Mouse (Mus musculus): ENCODE results near the gene Efcab9. TPM values are rescaled to one million over a fixed set of nuclear protein-coding genes. Genes with fewer than 3 reads are reported as not detected.

The Efcab9 gene
- polyA plus RNA-seq, 1 experiment = not detected

- no peak for TF ChIP-seq EP300 (IDR thresholded peaks at IDR 0.05; ENCODE audit: insufficient read depth, low read depth, low read length)
- no peak for TF ChIP-seq CTCF (IDR thresholded peaks at IDR 0.05; ENCODE audit: low read depth, low read length)
- TF ChIP-seq POLR2A (IDR thresholded peaks at IDR 0.05; ENCODE audit: insufficient read depth, low read length) = no peak
- Histone ChIP-seq H3K9me3 (replicated peaks; ENCODE audit: control insufficient read depth, insufficient read depth, low read length, poor library complexity, severe bottlenecking) (no peaks in the 10 kb centered on the region), H3K36me3 (ENCODE audit: control insufficient read depth, insufficient read depth, low read length, poor library complexity, severe bottlenecking) (no peaks in the 10 kb centered on the region), H3K27me3 (ENCODE audit: control insufficient read depth, insufficient read depth, low read length, poor library complexity, severe bottlenecking) (no peaks in the 10 kb centered on the region), H3K4me3 (ENCODE audit: low read depth, low read length) (no peak overlapping the region), H3K27ac (ENCODE audit: insufficient read depth, low read length) (no peak overlapping the region), H3K4me1 (ENCODE audit: control insufficient read depth, insufficient read depth, low read length) (no peaks in the 10 kb centered on the region), H3K9ac (ENCODE audit: low read depth, poor library complexity, severe bottlenecking) (no peak overlapping the region)
These were observed 28.2 kb downstream of the Efcab9 start for GRCm38 (mm10) chr11:32503711-32504110.

- H3K4me1 ChIP-seq (ENCODE audit: control insufficient read depth, insufficient read depth, low read length) = no peaks in the 10 kb centered on the region
- no peaks in the 10 kb centered on the region for H3K36me3 ChIP-seq (ENCODE audit: control insufficient read depth, insufficient read depth, low read length, poor library complexity, severe bottlenecking)
- H3K27ac ChIP-seq (ENCODE audit: insufficient read depth, low read length) = no peak overlapping the region
- no peaks in the 10 kb centered on the region for H3K27me3 ChIP-seq (ENCODE audit: control insufficient read depth, insufficient read depth, low read length, poor library complexity, severe bottlenecking)
- no peaks in the 10 kb centered on the region for H3K9me3 ChIP-seq (replicated peaks; ENCODE audit: control insufficient read depth, insufficient read depth, low read length, poor library complexity, severe bottlenecking)
- no peak overlapping the region for H3K9ac ChIP-seq (ENCODE audit: low read depth, poor library complexity, severe bottlenecking)
- TF ChIP-seq EP300 (IDR thresholded peaks at IDR 0.05; ENCODE audit: insufficient read depth, low read depth, low read length) (no peak), CTCF (IDR thresholded peaks at IDR 0.05; ENCODE audit: low read depth, low read length) (peak; percentile 4)
- H3K4me3 ChIP-seq (ENCODE audit: low read depth, low read length) = no peak overlapping the region
These were observed 31.9 kb downstream of the Efcab9 start for GRCm38 (mm10) chr11:32499931-32500330.

- H3K27me3 ChIP-seq (ENCODE audit: control insufficient read depth, insufficient read depth, low read length, poor library complexity, severe bottlenecking) = no peaks in the 10 kb centered on the region
- no peak for TF ChIP-seq POLR2A (IDR thresholded peaks at IDR 0.05; ENCODE audit: insufficient read depth, low read length)
- TF ChIP-seq CTCF (IDR thresholded peaks at IDR 0.05; ENCODE audit: low read depth, low read length) = no peak
- TF ChIP-seq EP300 (IDR thresholded peaks at IDR 0.05; ENCODE audit: insufficient read depth, low read depth, low read length) = no peak
- no peak overlapping the region for H3K27ac ChIP-seq (ENCODE audit: insufficient read depth, low read length)
- no peaks in the 10 kb centered on the region for H3K4me1 ChIP-seq (ENCODE audit: control insufficient read depth, insufficient read depth, low read length)
- H3K9me3 ChIP-seq (replicated peaks; ENCODE audit: control insufficient read depth, insufficient read depth, low read length, poor library complexity, severe bottlenecking) = no peaks in the 10 kb centered on the region
- H3K36me3 ChIP-seq (ENCODE audit: control insufficient read depth, insufficient read depth, low read length, poor library complexity, severe bottlenecking) = no peaks in the 10 kb centered on the region
- no peak overlapping the region for H3K4me3 ChIP-seq (ENCODE audit: low read depth, low read length)
- H3K9ac ChIP-seq (ENCODE audit: low read depth, poor library complexity, severe bottlenecking) = no peak overlapping the region
These were observed 32.9 kb downstream of the Efcab9 start for GRCm38 (mm10) chr11:32498757-32499535.

- Histone ChIP-seq H3K9ac (ENCODE audit: low read depth, poor library complexity, severe bottlenecking) (no peak overlapping the region), H3K27ac (ENCODE audit: insufficient read depth, low read length) (no peak overlapping the region), H3K9me3 (replicated peaks; ENCODE audit: control insufficient read depth, insufficient read depth, low read length, poor library complexity, severe bottlenecking) (no peaks in the 10 kb centered on the region), H3K4me3 (ENCODE audit: low read depth, low read length) (no peak overlapping the region), H3K36me3 (ENCODE audit: control insufficient read depth, insufficient read depth, low read length, poor library complexity, severe bottlenecking) (no peaks in the 10 kb centered on the region), H3K27me3 (ENCODE audit: control insufficient read depth, insufficient read depth, low read length, poor library complexity, severe bottlenecking) (no peaks in the 10 kb centered on the region), H3K4me1 (ENCODE audit: control insufficient read depth, insufficient read depth, low read length) (no peaks in the 10 kb centered on the region)
- TF ChIP-seq EP300 (IDR thresholded peaks at IDR 0.05; ENCODE audit: insufficient read depth, low read depth, low read length) = no peak
- TF ChIP-seq POLR2A (IDR thresholded peaks at IDR 0.05; ENCODE audit: insufficient read depth, low read length) = no peak
- no peak for TF ChIP-seq CTCF (IDR thresholded peaks at IDR 0.05; ENCODE audit: low read depth, low read length)
These were observed 36.6 kb downstream of the Efcab9 start for GRCm38 (mm10) chr11:32495283-32495682.

- Histone ChIP-seq H3K36me3 (ENCODE audit: control insufficient read depth, insufficient read depth, low read length, poor library complexity, severe bottlenecking) (no peaks in the 10 kb centered on the region), H3K4me3 (ENCODE audit: low read depth, low read length) (no peak overlapping the region), H3K27ac (ENCODE audit: insufficient read depth, low read length) (no peak overlapping the region), H3K4me1 (ENCODE audit: control insufficient read depth, insufficient read depth, low read length) (no peaks in the 10 kb centered on the region), H3K9ac (ENCODE audit: low read depth, poor library complexity, severe bottlenecking) (no peak overlapping the region), H3K27me3 (ENCODE audit: control insufficient read depth, insufficient read depth, low read length, poor library complexity, severe bottlenecking) (no peaks in the 10 kb centered on the region), H3K9me3 (replicated peaks; ENCODE audit: control insufficient read depth, insufficient read depth, low read length, poor library complexity, severe bottlenecking) (no peaks in the 10 kb centered on the region)
- TF ChIP-seq EP300 (IDR thresholded peaks at IDR 0.05; ENCODE audit: insufficient read depth, low read depth, low read length) (no peak), CTCF (IDR thresholded peaks at IDR 0.05; ENCODE audit: low read depth, low read length) (no peak), POLR2A (IDR thresholded peaks at IDR 0.05; ENCODE audit: insufficient read depth, low read length) (no peak)
These were observed 38.6 kb downstream of the Efcab9 start for GRCm38 (mm10) chr11:32493312-32493711.

- no peak overlapping the region for H3K4me3 ChIP-seq (ENCODE audit: low read depth, low read length)
- no peak overlapping the region for H3K27ac ChIP-seq (ENCODE audit: insufficient read depth, low read length)
- H3K9me3 ChIP-seq (replicated peaks; ENCODE audit: control insufficient read depth, insufficient read depth, low read length, poor library complexity, severe bottlenecking) = no peaks in the 10 kb centered on the region
- no peak overlapping the region for H3K9ac ChIP-seq (ENCODE audit: low read depth, poor library complexity, severe bottlenecking)
- no peaks in the 10 kb centered on the region for H3K36me3 ChIP-seq (ENCODE audit: control insufficient read depth, insufficient read depth, low read length, poor library complexity, severe bottlenecking)
- TF ChIP-seq CTCF (IDR thresholded peaks at IDR 0.05; ENCODE audit: low read depth, low read length) (no peak), EP300 (IDR thresholded peaks at IDR 0.05; ENCODE audit: insufficient read depth, low read depth, low read length) (no peak), POLR2A (IDR thresholded peaks at IDR 0.05; ENCODE audit: insufficient read depth, low read length) (no peak)
- no peaks in the 10 kb centered on the region for H3K4me1 ChIP-seq (ENCODE audit: control insufficient read depth, insufficient read depth, low read length)
- no peaks in the 10 kb centered on the region for H3K27me3 ChIP-seq (ENCODE audit: control insufficient read depth, insufficient read depth, low read length, poor library complexity, severe bottlenecking)
These were observed 40.8 kb downstream of the Efcab9 start for GRCm38 (mm10) chr11:32491079-32491478.

Data from ES-Bruce4 (cell line).